Mouse (Mus musculus) megakaryocyte, embryonic 14.5 days (primary cell): ENCODE results near the gene Fhl1.

ENCODE experiments used
- FLI1 ChIP-seq: IDR thresholded peaks from 2 replicates; pipeline ENCODE4 v1.6.1; 2012; ENCODE audit warnings: low read length, inconsistent platforms, mixed read lengths
- GATA1 ChIP-seq: IDR thresholded peaks from 3 replicates; pipeline ENCODE4 v1.6.1; 2012; ENCODE audit warnings: mixed read lengths, low read length, inconsistent platforms, borderline replicate concordance

DNA sequence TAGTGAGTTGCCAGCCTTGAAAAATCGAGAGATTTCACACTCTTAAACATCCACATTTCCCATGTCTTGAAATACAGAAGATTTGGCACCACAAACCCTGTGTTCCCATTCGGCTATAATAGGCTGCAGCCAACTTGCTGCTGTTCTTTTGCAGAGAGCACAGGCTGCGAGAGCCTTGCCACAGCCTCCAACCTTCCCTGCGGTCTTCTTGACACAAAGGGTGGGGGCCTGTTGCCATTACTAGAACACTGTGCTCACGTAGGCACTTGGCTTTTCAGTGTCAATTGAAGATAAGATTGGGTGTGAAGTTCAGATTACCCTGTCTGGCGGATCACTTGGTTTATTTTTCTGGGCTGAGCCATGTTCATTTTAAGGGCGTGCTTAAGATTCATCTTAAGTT lies 24.8 kb downstream of the Fhl1 start:
- TF ChIP-seq GATA1 (no peak), FLI1 (no peak)
